ENCODE assay signal across 9 mouse cellular contexts in the genomic region with DNA sequence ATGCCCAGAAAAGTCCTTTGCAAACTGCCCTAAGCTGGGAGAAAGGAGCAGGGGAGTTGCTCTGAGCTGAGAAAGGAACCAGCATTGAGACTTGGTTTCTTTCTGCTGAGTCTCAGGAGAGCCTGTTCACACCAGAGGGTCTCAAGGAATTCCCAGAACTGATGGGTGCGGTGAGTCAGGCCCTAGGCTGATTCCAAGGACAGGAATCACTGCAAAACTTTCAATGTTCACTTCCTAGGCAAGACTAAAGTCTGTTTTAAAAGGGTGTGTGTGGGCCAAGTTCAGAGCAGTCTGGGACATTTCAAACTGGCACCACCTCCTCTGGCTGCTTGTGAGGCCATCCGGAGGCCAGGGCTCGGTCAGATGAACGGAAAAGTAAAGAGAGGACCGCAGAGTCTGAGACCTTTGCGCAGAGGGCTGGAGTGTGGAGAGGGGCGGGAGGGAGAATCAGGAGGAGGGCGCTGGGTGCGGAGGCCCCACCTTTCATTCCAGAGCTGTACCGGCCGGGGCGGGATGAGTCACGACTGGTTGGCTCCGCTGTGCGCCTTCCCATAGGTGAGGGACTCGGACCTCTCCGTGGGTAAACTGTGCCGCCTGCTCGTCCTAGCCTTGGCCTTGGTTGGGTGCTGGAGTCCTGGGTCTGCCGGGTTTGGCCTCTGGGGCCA. TPM values are rescaled to one million over a fixed set of nuclear protein-coding genes. Genes with fewer than 3 reads are reported as not detected.
DNase-seq lines count a peak whose midpoint lies in the region; ATAC-seq lines count a peak whose summit lies in the region.
"Had no signal": no experiment of that assay in that cellular context is flagged by ENCODE, and none has a peak within 500 bp of the region (broad histone marks: within the 10 kb centered on the region; RNA-seq: fewer than 3 reads in every experiment).

No protein-coding gene starts in this region.

- H3K4me1 ChIP-seq in midbrain, embryonic 12.5 days = peaks cover 14% of the 10 kb centered on the region; the same call in 1 of the 2 replicates
- H3K4me1 ChIP-seq in midbrain, embryonic 14.5 days (ENCODE audit: control insufficient read depth, insufficient read depth, low read length) = no peaks in the 10 kb centered on the region; the same call in 1 of the 2 replicates
- peaks cover 28% of the 10 kb centered on the region for H3K4me1 ChIP-seq in embryonic facial prominence, embryonic 12.5 days
- peaks cover 4% of the 10 kb centered on the region; the same call in 1 of the 2 replicates for H3K4me1 ChIP-seq in intestine, embryonic 16.5 days (ENCODE audit: control insufficient read depth, insufficient read depth, low read length)
- H3K4me1 ChIP-seq in liver, embryonic 16.5 days (ENCODE audit: control insufficient read depth, low read depth, low read length) = no peaks in the 10 kb centered on the region

- no peak for ATAC-seq in midbrain, embryonic 12.5 days (ENCODE audit: low FRiP score, low read depth)
- no peak for ATAC-seq in midbrain, embryonic 14.5 days (ENCODE audit: low FRiP score, low TSS enrichment)
- peak; percentile 86 for ATAC-seq in embryonic facial prominence, embryonic 12.5 days (ENCODE audit: insufficient number of reproducible peaks, insufficient read depth, low FRiP score, low TSS enrichment)
- ATAC-seq in intestine, embryonic 16.5 days = peak; percentile 96
- peak; percentile 91 for ATAC-seq in liver, embryonic 16.5 days (ENCODE audit: low read depth)

- no peaks in the 10 kb centered on the region for H3K36me3 ChIP-seq in midbrain, embryonic 12.5 days
- no peaks in the 10 kb centered on the region for H3K36me3 ChIP-seq in midbrain, embryonic 14.5 days (ENCODE audit: control insufficient read depth, insufficient read depth, low read length)
- H3K36me3 ChIP-seq in embryonic facial prominence, embryonic 12.5 days = no peaks in the 10 kb centered on the region
- H3K36me3 ChIP-seq in intestine, embryonic 16.5 days (ENCODE audit: control insufficient read depth, insufficient read depth, low read length) = no peaks in the 10 kb centered on the region
- H3K36me3 ChIP-seq in liver, embryonic 16.5 days (ENCODE audit: control insufficient read depth, insufficient read depth) = no peaks in the 10 kb centered on the region

- H3K9ac ChIP-seq in midbrain, embryonic 12.5 days (replicated peaks) = no peak overlapping the region
- H3K9ac ChIP-seq in midbrain, embryonic 14.5 days (replicated peaks; ENCODE audit: low read length) = no peak overlapping the region
- H3K9ac ChIP-seq in embryonic facial prominence, embryonic 12.5 days = peak overlapping the region; percentile 27; the same call in 1 of the 2 replicates
- peak overlapping the region; percentile 70 for H3K9ac ChIP-seq in intestine, embryonic 16.5 days (ENCODE audit: low read depth, low read length)
- H3K9ac ChIP-seq in liver, embryonic 16.5 days (ENCODE audit: low read depth, low read length) = peak overlapping the region; percentile 22; the same call in 1 of the 2 replicates

- H3K4me2 ChIP-seq in midbrain, embryonic 12.5 days (replicated peaks) = peak overlapping the region; percentile 22
- H3K4me2 ChIP-seq in midbrain, embryonic 14.5 days (ENCODE audit: low read length) = no peak overlapping the region
- peak overlapping the region; percentile 56 for H3K4me2 ChIP-seq in embryonic facial prominence, embryonic 12.5 days (replicated peaks)
- H3K4me2 ChIP-seq in intestine, embryonic 16.5 days (ENCODE audit: low read depth, low read length) = peak overlapping the region; percentile 52
- no peak overlapping the region for H3K4me2 ChIP-seq in liver, embryonic 16.5 days (ENCODE audit: low read depth, low read length)

- H3K27ac ChIP-seq in midbrain, embryonic 12.5 days (replicated peaks) = no peak overlapping the region
- H3K27ac ChIP-seq in midbrain, embryonic 14.5 days (replicated peaks; ENCODE audit: low read depth, low read length) = no peak overlapping the region
- 0 out of 2 replicates have a peak overlapping the region, but pooled peaks have one; percentile 50 for H3K27ac ChIP-seq in embryonic facial prominence, embryonic 12.5 days
- H3K27ac ChIP-seq in intestine, embryonic 16.5 days (ENCODE audit: low read length) = peak overlapping the region; percentile 86
- peak overlapping the region; percentile 76 for H3K27ac ChIP-seq in liver, embryonic 16.5 days (ENCODE audit: low read length)

- no peak for DNase-seq in midbrain, embryonic 14.5 days
- peak; percentile 58 for DNase-seq in thymus, postnatal 4 days
- no peak for DNase-seq in left cerebral cortex, adult 9 months (ENCODE audit: low spot score in 2 of 2)
- no peak for DNase-seq in MN1 (ENCODE audit: low spot score)

- WGBS in midbrain, embryonic 12.5 days = 2% methylated on average over 20 of the region's 20 CpGs
- 4% methylated on average over 20 of the region's 20 CpGs for WGBS in midbrain, embryonic 14.5 days
- 1% methylated on average over 20 of the region's 20 CpGs for WGBS in embryonic facial prominence, embryonic 12.5 days
- WGBS in intestine, embryonic 16.5 days = 2% methylated on average over 20 of the region's 20 CpGs
- WGBS in liver, embryonic 16.5 days (ENCODE audit: insufficient replicate concordance) = 4% methylated on average over 20 of the region's 20 CpGs

- H3K27me3 ChIP-seq in midbrain, embryonic 12.5 days = peaks cover 79% of the 10 kb centered on the region
- peaks cover 47% of the 10 kb centered on the region for H3K27me3 ChIP-seq in midbrain, embryonic 14.5 days (ENCODE audit: control insufficient read depth, insufficient read depth, low read length)
- H3K27me3 ChIP-seq in embryonic facial prominence, embryonic 12.5 days = peaks cover 58% of the 10 kb centered on the region
- H3K27me3 ChIP-seq in intestine, embryonic 16.5 days (replicated peaks; ENCODE audit: control insufficient read depth, insufficient read depth, low read length) = 0 out of 2 replicates have a peak, but pooled peaks cover 7% of the 10 kb centered on the region
- H3K27me3 ChIP-seq in liver, embryonic 16.5 days (ENCODE audit: control insufficient read depth, insufficient read depth, low read depth, low read length) = peaks cover 27% of the 10 kb centered on the region

- H3K4me3 ChIP-seq in midbrain, embryonic 12.5 days = no peak overlapping the region
- no peak overlapping the region for H3K4me3 ChIP-seq in midbrain, embryonic 14.5 days (replicated peaks; ENCODE audit: low read depth, low read length)
- peak overlapping the region; percentile 33 for H3K4me3 ChIP-seq in embryonic facial prominence, embryonic 12.5 days
- peak overlapping the region; percentile 54 for H3K4me3 ChIP-seq in intestine, embryonic 16.5 days (ENCODE audit: low read length)
- H3K4me3 ChIP-seq in liver, embryonic 16.5 days (ENCODE audit: low read depth, low read length) = peak overlapping the region; percentile 50
- H3K4me3 ChIP-seq: myocyte had no signal

- no peaks in the 10 kb centered on the region for H3K9me3 ChIP-seq in midbrain, embryonic 12.5 days
- H3K9me3 ChIP-seq in midbrain, embryonic 14.5 days (ENCODE audit: control insufficient read depth, low read length) = no peaks in the 10 kb centered on the region
- H3K9me3 ChIP-seq in embryonic facial prominence, embryonic 12.5 days = no peaks in the 10 kb centered on the region
- no peaks in the 10 kb centered on the region for H3K9me3 ChIP-seq in intestine, embryonic 16.5 days (ENCODE audit: control insufficient read depth, low read length)
- H3K9me3 ChIP-seq in liver, embryonic 16.5 days (replicated peaks; ENCODE audit: control insufficient read depth, low read length) = no peaks in the 10 kb centered on the region

RNA-seq across cellular contexts. Expression of a gene that starts 2.6 kb away (rescaled TPM):
- 0.67 and 0.98 TPM in 2 replicates for polyA plus RNA-seq in midbrain, embryonic 12.5 days (2016; fragmentation: Nextera tagmentation; extraction: Ambion mirVana)
- polyA plus RNA-seq in midbrain, embryonic 14.5 days (2014; fragmentation: Nextera tagmentation; extraction: Ambion mirVana) = 0.20 TPM in 1 of 2 replicates, not detected in the other
- 8.8 and 11.3 TPM in 2 replicates for polyA plus RNA-seq in embryonic facial prominence, embryonic 12.5 days (2016; fragmentation: Nextera tagmentation; extraction: Ambion mirVana)
- 25.7 and 29.1 TPM in 2 replicates for polyA plus RNA-seq in intestine, embryonic 16.5 days (2015; fragmentation: Nextera tagmentation; extraction: Ambion mirVana)
- polyA plus RNA-seq in liver, embryonic 16.5 days (2015; fragmentation: Nextera tagmentation; extraction: Ambion mirVana) = 10.6 and 12.5 TPM in 2 replicates
- polyA plus RNA-seq: myocyte had no signal

RNA-seq across cellular contexts. Expression of a gene that starts 12.8 kb away (rescaled TPM):
- 2.4 TPM in 2 replicates for polyA plus RNA-seq in midbrain, embryonic 12.5 days (2016; fragmentation: Nextera tagmentation; extraction: Ambion mirVana)
- 0.80 and 1.0 TPM in 2 replicates for polyA plus RNA-seq in midbrain, embryonic 14.5 days (2014; fragmentation: Nextera tagmentation; extraction: Ambion mirVana)
- 1.7 and 1.9 TPM in 2 replicates for polyA plus RNA-seq in embryonic facial prominence, embryonic 12.5 days (2016; fragmentation: Nextera tagmentation; extraction: Ambion mirVana)
- polyA plus RNA-seq in intestine, embryonic 16.5 days (2015; fragmentation: Nextera tagmentation; extraction: Ambion mirVana) = 6.2 and 7.0 TPM in 2 replicates
- polyA plus RNA-seq in liver, embryonic 16.5 days (2015; fragmentation: Nextera tagmentation; extraction: Ambion mirVana) = 0.90 and 1.1 TPM in 2 replicates

RNA-seq across cellular contexts. Expression of a gene that starts 32.8 kb away (rescaled TPM):
- not detected in 2 replicates for polyA plus RNA-seq in midbrain, embryonic 12.5 days (2016; fragmentation: Nextera tagmentation; extraction: Ambion mirVana)
- not detected in 2 replicates for polyA plus RNA-seq in midbrain, embryonic 14.5 days (2014; fragmentation: Nextera tagmentation; extraction: Ambion mirVana)
- polyA plus RNA-seq in embryonic facial prominence, embryonic 12.5 days (2016; fragmentation: Nextera tagmentation; extraction: Ambion mirVana) = not detected in 2 replicates
- polyA plus RNA-seq in intestine, embryonic 16.5 days (2015; fragmentation: Nextera tagmentation; extraction: Ambion mirVana) = 0.71 and 1.1 TPM in 2 replicates
- not detected in 2 replicates for polyA plus RNA-seq in liver, embryonic 16.5 days (2015; fragmentation: Nextera tagmentation; extraction: Ambion mirVana)
- polyA plus RNA-seq: myocyte had no signal

RNA-seq across cellular contexts. Expression of a gene that starts 36.8 kb away (rescaled TPM):
- polyA plus RNA-seq in midbrain, embryonic 12.5 days (2016; fragmentation: Nextera tagmentation; extraction: Ambion mirVana) = 0.17 and 0.25 TPM in 2 replicates
- 0.12 and 0.24 TPM in 2 replicates for polyA plus RNA-seq in midbrain, embryonic 14.5 days (2014; fragmentation: Nextera tagmentation; extraction: Ambion mirVana)
- polyA plus RNA-seq in embryonic facial prominence, embryonic 12.5 days (2016; fragmentation: Nextera tagmentation; extraction: Ambion mirVana) = 0.23 and 0.38 TPM in 2 replicates
- polyA plus RNA-seq in intestine, embryonic 16.5 days (2015; fragmentation: Nextera tagmentation; extraction: Ambion mirVana) = 100 and 102 TPM in 2 replicates
- 0.47 and 1.2 TPM in 2 replicates for polyA plus RNA-seq in liver, embryonic 16.5 days (2015; fragmentation: Nextera tagmentation; extraction: Ambion mirVana)
- polyA plus RNA-seq: myocyte had no signal

Comparison
In these comparisons a context has a peak if more than half of its experiments do, and no peak if none do; other contexts are left out.
1. H3K4me2 ChIP-seq: peak in midbrain, embryonic 12.5 days (single experiment), embryonic facial prominence, embryonic 12.5 days (single experiment) and intestine, embryonic 16.5 days (single experiment); none in midbrain, embryonic 14.5 days (single experiment) and liver, embryonic 16.5 days (single experiment).
2. ATAC-seq: peak in embryonic facial prominence, embryonic 12.5 days (single experiment), intestine, embryonic 16.5 days (single experiment) and liver, embryonic 16.5 days (single experiment); none in midbrain, embryonic 12.5 days (single experiment) and midbrain, embryonic 14.5 days (single experiment).
3. H3K27ac ChIP-seq: peak in embryonic facial prominence, embryonic 12.5 days (single experiment), intestine, embryonic 16.5 days (single experiment) and liver, embryonic 16.5 days (single experiment); none in midbrain, embryonic 12.5 days (single experiment) and midbrain, embryonic 14.5 days (single experiment).
4. H3K4me3 ChIP-seq: peak in embryonic facial prominence, embryonic 12.5 days (single experiment), intestine, embryonic 16.5 days (single experiment) and liver, embryonic 16.5 days (single experiment); none in midbrain, embryonic 12.5 days (single experiment) and midbrain, embryonic 14.5 days (single experiment).
5. H3K9ac ChIP-seq: peak in embryonic facial prominence, embryonic 12.5 days (single experiment), intestine, embryonic 16.5 days (single experiment) and liver, embryonic 16.5 days (single experiment); none in midbrain, embryonic 12.5 days (single experiment) and midbrain, embryonic 14.5 days (single experiment).